Mouse (Mus musculus): ENCODE results near the gene 2700049A03Rik. TPM values are rescaled to one million over a fixed set of nuclear protein-coding genes. Genes with fewer than 3 reads are reported as not detected.

The 2700049A03Rik gene
- polyA plus RNA-seq, 1 experiment from 2014 or later, result 17.5 TPM

GRCm38 (mm10) chr12:71139258-71139828 lies 2.7 kb downstream of the 2700049A03Rik start:
- 77% methylated on average over 5 of the region's 5 CpGs for WGBS
- Histone ChIP-seq H3K4me1 (peaks cover 32% of the 10 kb centered on the region), H3K9me3 (no peaks in the 10 kb centered on the region), H3K36me3 (replicated peaks) (peaks cover 50% of the 10 kb centered on the region), H3K4me3 (peak overlapping the region; percentile 98), H3K27ac (no peak overlapping the region), H3K27me3 (ENCODE audit: poor library complexity, severe bottlenecking) (no peaks in the 10 kb centered on the region)
- no peak for DNase-seq (ENCODE audit: extremely low spot score, low spot score)

DNA sequence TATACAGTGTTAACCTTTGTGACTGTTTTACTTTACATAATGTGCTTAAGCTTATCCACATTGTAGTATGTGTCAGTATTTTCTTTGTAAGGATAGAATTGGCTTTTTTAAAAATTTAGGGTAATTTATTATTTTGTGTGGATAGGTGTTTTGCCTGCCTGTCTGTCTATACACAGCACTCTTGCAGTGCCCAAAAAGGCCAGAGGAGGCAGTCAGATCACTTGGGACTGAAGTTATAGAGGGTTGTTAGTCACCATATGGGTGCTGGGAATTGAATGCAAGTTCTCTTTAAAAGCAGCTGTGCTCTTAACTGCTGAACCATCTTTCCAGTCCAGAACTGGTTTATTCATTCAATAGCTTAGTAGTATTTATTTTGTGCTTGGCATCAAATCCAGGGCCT lies 4.5 kb downstream of the 2700049A03Rik start:
- no peak for DNase-seq (ENCODE audit: extremely low spot score, low spot score)
- peaks cover 16% of the 10 kb centered on the region for H3K4me1 ChIP-seq
- no peak overlapping the region for H3K4me3 ChIP-seq
- H3K27ac ChIP-seq, result no peak overlapping the region
- H3K27me3 ChIP-seq (ENCODE audit: poor library complexity, severe bottlenecking), result no peaks in the 10 kb centered on the region
- no peaks in the 10 kb centered on the region for H3K9me3 ChIP-seq
- peaks cover 69% of the 10 kb centered on the region for H3K36me3 ChIP-seq (replicated peaks)

- peaks cover 98% of the 10 kb centered on the region for H3K36me3 ChIP-seq (replicated peaks)
- WGBS, result 85% methylated on average over 3 of the region's 3 CpGs
- no peak overlapping the region for H3K27ac ChIP-seq
- no peak overlapping the region for H3K4me3 ChIP-seq
- H3K4me1 ChIP-seq, result no peaks in the 10 kb centered on the region
- no peaks in the 10 kb centered on the region for H3K27me3 ChIP-seq (ENCODE audit: poor library complexity, severe bottlenecking)
- DNase-seq (ENCODE audit: extremely low spot score, low spot score), result no peak
- no peaks in the 10 kb centered on the region for H3K9me3 ChIP-seq
These were observed 11.0 kb downstream of the 2700049A03Rik start for GRCm38 (mm10) chr12:71147641-71148040.

DNA sequence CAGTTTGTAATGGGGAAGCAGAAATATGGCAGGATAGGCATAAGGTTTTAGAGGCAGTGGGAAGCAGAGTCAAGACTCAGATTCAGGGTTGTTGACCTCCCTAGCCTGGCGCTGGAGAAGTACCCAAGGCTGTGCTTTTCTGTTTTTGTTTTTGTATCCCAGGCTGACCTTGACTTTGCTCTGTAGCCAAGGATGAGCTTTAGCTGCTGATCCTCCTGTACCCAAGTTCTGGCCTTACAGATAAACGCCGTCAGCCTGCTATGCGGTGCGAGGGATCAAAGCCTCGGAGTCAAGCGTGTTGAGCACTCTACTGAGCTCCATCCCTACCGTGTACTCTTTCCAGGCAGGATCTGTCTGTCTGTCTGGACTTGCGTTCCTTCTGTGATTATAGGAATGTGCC lies 12.2 kb downstream of the 2700049A03Rik start:
- H3K27ac ChIP-seq, result no peak overlapping the region
- H3K4me1 ChIP-seq, result no peaks in the 10 kb centered on the region
- WGBS, result 94% methylated on average over 9 of the region's 9 CpGs
- H3K4me3 ChIP-seq, result no peak overlapping the region
- no peak for DNase-seq (ENCODE audit: extremely low spot score, low spot score)
- H3K9me3 ChIP-seq, result no peaks in the 10 kb centered on the region
- H3K36me3 ChIP-seq (replicated peaks), result peaks cover 97% of the 10 kb centered on the region
- H3K27me3 ChIP-seq (ENCODE audit: poor library complexity, severe bottlenecking), result no peaks in the 10 kb centered on the region

DNA sequence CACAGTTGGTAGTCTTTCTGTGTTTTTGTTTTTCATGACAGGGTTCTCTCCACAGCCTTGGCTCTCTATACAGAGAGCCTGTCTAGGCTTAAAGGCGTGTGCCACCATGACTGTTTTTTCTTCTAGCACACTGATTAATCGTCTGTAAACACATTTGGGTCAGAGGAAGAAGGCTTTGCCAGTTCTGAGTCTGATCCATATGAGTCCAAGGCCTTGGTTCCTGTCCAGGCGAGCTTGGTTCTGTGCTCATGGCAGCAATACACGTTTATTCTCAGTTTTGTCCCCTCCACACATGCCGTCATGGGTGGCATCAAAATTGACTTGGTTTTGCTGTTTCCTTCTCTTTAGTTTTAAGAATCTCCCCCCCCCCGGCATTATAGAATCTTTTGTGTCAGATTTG lies 12.8 kb downstream of the 2700049A03Rik start:
- no peaks in the 10 kb centered on the region for H3K9me3 ChIP-seq
- 90% methylated on average over 6 of the region's 6 CpGs for WGBS
- H3K4me3 ChIP-seq, result no peak overlapping the region
- DNase-seq (ENCODE audit: extremely low spot score, low spot score), result no peak
- no peak overlapping the region for H3K27ac ChIP-seq
- H3K4me1 ChIP-seq, result no peaks in the 10 kb centered on the region
- peaks cover 97% of the 10 kb centered on the region for H3K36me3 ChIP-seq (replicated peaks)
- no peaks in the 10 kb centered on the region for H3K27me3 ChIP-seq (ENCODE audit: poor library complexity, severe bottlenecking)

DNA sequence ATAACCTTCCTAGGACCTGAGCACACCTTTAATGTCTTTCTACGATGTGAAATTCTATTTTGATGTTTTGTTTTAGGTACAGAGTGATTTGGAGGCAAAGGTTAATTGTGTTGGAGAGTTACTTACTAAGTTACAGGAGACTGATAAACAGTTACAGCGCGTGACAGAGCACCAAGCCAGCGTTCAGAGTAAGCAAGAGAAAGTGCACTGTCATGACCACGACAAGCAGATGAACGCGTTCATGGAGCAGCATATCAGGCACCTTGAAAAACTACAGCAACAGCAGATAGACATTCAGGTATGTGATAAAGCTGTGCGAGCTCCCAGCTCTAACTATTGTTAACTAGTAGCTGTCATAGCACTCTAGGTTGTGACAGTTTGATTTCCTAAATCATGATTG lies 13.5 kb downstream of the 2700049A03Rik start:
- no peak overlapping the region for H3K4me3 ChIP-seq
- WGBS, result 90% methylated on average over 8 of the region's 8 CpGs
- H3K4me1 ChIP-seq, result no peaks in the 10 kb centered on the region
- no peak overlapping the region for H3K27ac ChIP-seq
- no peaks in the 10 kb centered on the region for H3K27me3 ChIP-seq (ENCODE audit: poor library complexity, severe bottlenecking)
- H3K9me3 ChIP-seq, result no peaks in the 10 kb centered on the region
- DNase-seq (ENCODE audit: extremely low spot score, low spot score), result no peak
- H3K36me3 ChIP-seq (replicated peaks), result peaks cover 97% of the 10 kb centered on the region

DNA sequence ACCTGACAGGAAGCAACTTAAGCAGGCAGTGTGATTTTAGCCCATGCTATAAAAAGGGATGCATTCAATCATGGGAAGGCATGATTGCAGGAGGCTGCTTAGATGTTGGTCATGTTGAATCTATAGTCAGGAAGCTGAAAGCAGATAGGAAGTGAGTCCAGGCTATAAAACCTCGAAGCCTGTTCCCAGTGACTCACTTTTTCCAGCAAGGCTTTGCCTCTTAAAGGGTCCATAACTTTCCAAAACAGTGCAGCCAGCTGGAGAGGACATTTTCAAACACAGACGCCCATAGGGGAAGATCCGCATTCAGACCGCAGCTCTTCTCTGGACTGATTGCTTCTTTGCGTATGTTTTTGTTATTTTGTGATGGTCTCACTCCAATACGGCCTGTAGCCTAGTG lies 18.3 kb downstream of the 2700049A03Rik start:
- Histone ChIP-seq H3K36me3 (replicated peaks) (peaks cover 97% of the 10 kb centered on the region), H3K9me3 (no peaks in the 10 kb centered on the region), H3K4me3 (no peak overlapping the region), H3K4me1 (no peaks in the 10 kb centered on the region), H3K27ac (no peak overlapping the region), H3K27me3 (ENCODE audit: poor library complexity, severe bottlenecking) (no peaks in the 10 kb centered on the region)
- DNase-seq (ENCODE audit: extremely low spot score, low spot score), result no peak
- 96% methylated on average over 6 of the region's 6 CpGs for WGBS

DNA sequence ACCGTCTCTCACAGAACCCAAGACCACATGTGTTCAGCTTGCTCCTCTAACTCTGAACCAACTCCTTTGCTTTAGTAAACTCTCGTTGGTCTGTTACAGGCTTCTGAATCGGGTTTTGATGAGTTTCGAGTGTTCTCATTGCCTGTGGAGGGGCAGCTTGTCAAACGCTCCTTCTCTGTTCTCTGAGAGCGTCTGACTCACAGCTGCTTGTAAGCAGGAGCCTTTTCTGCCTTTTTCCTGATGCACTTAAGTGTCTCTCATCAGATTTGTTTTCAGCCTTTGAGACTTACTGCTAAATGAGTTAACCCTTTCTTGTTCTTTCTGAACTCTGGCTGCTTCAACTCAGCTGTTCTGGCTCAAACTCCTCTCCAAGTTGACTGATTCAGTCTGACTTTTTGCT lies 21.3 kb downstream of the 2700049A03Rik start:
- H3K4me3 ChIP-seq, result no peak overlapping the region
- no peak overlapping the region for H3K27ac ChIP-seq
- WGBS, result 91% methylated on average over 6 of the region's 6 CpGs
- H3K9me3 ChIP-seq, result no peaks in the 10 kb centered on the region
- no peak for DNase-seq (ENCODE audit: extremely low spot score, low spot score)
- no peaks in the 10 kb centered on the region for H3K27me3 ChIP-seq (ENCODE audit: poor library complexity, severe bottlenecking)
- H3K36me3 ChIP-seq (replicated peaks), result peaks cover 99% of the 10 kb centered on the region
- no peaks in the 10 kb centered on the region for H3K4me1 ChIP-seq

DNA sequence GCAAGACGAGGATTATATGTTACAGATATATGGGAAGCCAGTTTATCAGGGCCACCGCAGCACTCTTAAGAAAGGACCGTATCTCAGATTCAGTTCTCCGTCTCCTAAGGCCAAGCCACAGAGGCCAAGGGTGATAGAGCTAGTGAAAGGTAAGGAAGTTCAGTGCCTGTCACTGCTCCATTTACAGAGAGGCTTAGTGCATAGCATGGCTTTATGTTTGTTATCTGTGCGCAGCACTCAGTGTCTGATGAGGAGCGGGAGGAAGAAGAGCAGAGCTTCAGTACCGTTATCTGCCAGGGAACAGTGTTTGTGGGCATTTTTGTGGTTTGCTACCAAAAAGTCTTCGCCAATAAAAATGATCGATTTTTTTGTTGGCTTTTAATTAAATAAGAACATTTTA lies 27.8 kb downstream of the 2700049A03Rik start:
- no peaks in the 10 kb centered on the region for H3K27me3 ChIP-seq (ENCODE audit: poor library complexity, severe bottlenecking)
- DNase-seq (ENCODE audit: extremely low spot score, low spot score), result no peak
- H3K9me3 ChIP-seq, result no peaks in the 10 kb centered on the region
- H3K27ac ChIP-seq, result no peak overlapping the region
- no peak overlapping the region for H3K4me3 ChIP-seq
- no peaks in the 10 kb centered on the region for H3K4me1 ChIP-seq
- 91% methylated on average over 9 of the region's 9 CpGs for whole genome bisulfite sequencing
- H3K36me3 ChIP-seq (replicated peaks), result peaks cover 98% of the 10 kb centered on the region

- Histone ChIP-seq H3K27me3 (ENCODE audit: poor library complexity, severe bottlenecking) (no peaks in the 10 kb centered on the region), H3K27ac (no peak overlapping the region), H3K4me3 (no peak overlapping the region), H3K36me3 (replicated peaks) (peaks cover 96% of the 10 kb centered on the region), H3K4me1 (no peaks in the 10 kb centered on the region), H3K9me3 (no peaks in the 10 kb centered on the region)
- 98% methylated on average over 1 of the region's 1 CpGs for WGBS
- DNase-seq (ENCODE audit: extremely low spot score, low spot score), result no peak
These were observed 33.3 kb downstream of the 2700049A03Rik start for GRCm38 (mm10) chr12:71169911-71170310.

DNA sequence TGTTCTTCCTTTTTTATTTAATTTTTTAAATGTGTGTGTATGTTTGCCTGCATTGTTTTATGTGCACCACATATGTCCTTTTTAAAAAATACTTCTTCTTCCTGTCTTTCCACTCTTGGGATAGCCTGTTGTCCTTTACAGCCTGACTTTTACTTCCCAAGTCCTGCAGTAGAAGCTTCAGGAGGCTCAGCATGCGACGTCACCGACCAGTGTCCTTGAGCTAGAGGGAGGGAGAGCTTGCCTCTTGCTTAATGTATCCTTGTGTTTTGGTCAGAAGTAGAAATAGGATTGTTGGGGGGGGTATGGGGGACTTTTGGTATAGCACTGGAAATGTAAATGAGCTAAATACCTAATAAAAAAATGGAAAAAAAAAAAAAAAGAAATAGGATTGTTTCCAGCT lies 47.1 kb downstream of the 2700049A03Rik start:
- Histone ChIP-seq H3K27me3 (ENCODE audit: poor library complexity, severe bottlenecking) (no peaks in the 10 kb centered on the region), H3K36me3 (replicated peaks) (peaks cover 84% of the 10 kb centered on the region), H3K9me3 (no peaks in the 10 kb centered on the region), H3K4me1 (no peaks in the 10 kb centered on the region), H3K27ac (no peak overlapping the region), H3K4me3 (no peak overlapping the region)
- DNase-seq (ENCODE audit: extremely low spot score, low spot score), result no peak
- 96% methylated on average over 3 of the region's 3 CpGs for WGBS

DNA sequence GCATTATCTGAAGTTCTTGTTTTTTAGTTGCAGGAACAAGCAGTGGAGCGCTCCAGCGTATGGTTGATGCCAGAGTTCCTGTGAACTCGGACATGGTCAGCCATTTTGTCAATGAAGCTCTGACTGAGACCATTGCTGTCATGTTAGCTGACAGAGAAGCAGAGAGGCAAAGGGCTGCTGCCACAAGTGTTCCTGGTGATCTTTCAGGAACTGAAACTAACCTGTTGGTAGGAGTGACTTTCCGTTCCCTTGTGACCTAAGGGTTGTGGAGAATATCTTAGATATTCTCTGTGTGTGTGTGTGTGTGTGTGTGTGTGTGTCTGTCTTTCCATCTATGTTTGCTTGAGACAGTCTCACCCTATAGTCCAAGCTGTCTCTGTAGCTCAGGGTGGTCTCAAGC lies 47.7 kb downstream of the 2700049A03Rik start:
- Histone ChIP-seq H3K27ac (no peak overlapping the region), H3K36me3 (replicated peaks) (peaks cover 84% of the 10 kb centered on the region), H3K4me1 (no peaks in the 10 kb centered on the region), H3K9me3 (no peaks in the 10 kb centered on the region), H3K27me3 (ENCODE audit: poor library complexity, severe bottlenecking) (no peaks in the 10 kb centered on the region), H3K4me3 (no peak overlapping the region)
- 97% methylated on average over 4 of the region's 4 CpGs for WGBS
- DNase-seq (ENCODE audit: extremely low spot score, low spot score), result no peak

GRCm38 (mm10) chr12:71192705-71193104 lies 56.1 kb downstream of the 2700049A03Rik start:
- Histone ChIP-seq H3K27me3 (ENCODE audit: poor library complexity, severe bottlenecking) (no peaks in the 10 kb centered on the region), H3K4me1 (no peaks in the 10 kb centered on the region), H3K36me3 (replicated peaks) (peaks cover 91% of the 10 kb centered on the region), H3K4me3 (no peak overlapping the region), H3K27ac (no peak overlapping the region), H3K9me3 (no peaks in the 10 kb centered on the region)
- no peak for DNase-seq (ENCODE audit: extremely low spot score, low spot score)
- 91% methylated on average over 8 of the region's 8 CpGs for WGBS

- WGBS, result 77% methylated on average over 3 of the region's 3 CpGs
- Histone ChIP-seq H3K36me3 (replicated peaks) (peaks cover 70% of the 10 kb centered on the region), H3K27me3 (ENCODE audit: poor library complexity, severe bottlenecking) (no peaks in the 10 kb centered on the region), H3K27ac (no peak overlapping the region), H3K4me3 (no peak overlapping the region), H3K9me3 (no peaks in the 10 kb centered on the region), H3K4me1 (no peaks in the 10 kb centered on the region)
- DNase-seq (ENCODE audit: extremely low spot score, low spot score), result no peak
These were observed 61.0 kb downstream of the 2700049A03Rik start for GRCm38 (mm10) chr12:71197671-71198070.
